Mouse (Mus musculus) embryonic facial prominence, embryonic 11.5 days (tissue): ENCODE measurements around the gene 2510002D24Rik. TPM values are rescaled to one million over a fixed set of nuclear protein-coding genes. Genes with fewer than 3 reads are reported as not detected.

Experiments
- ATAC-seq: fragments of 200-750 bp; cut with Nextera tagmentation; replicated peaks from 2 replicates; pipeline ENCODE4 v1.8.0; 2017; ENCODE audit warnings: low read depth; ENCODE audit not compliant: insufficient number of reproducible peaks, low FRiP score, low TSS enrichment
- DNase-seq: peaks from one replicate; pipeline ENCODE4 v3.0.0-alpha.2; 2015; ENCODE audit warnings: low spot score
- H3K27ac ChIP-seq: fragments of 300-500 bp; sonication (generic); replicated peaks from 2 replicates; pipeline ENCODE4 v1.5.1; 2014; ENCODE audit warnings: mild to moderate bottlenecking, low read depth, low read length, control low read depth
- H3K27me3 ChIP-seq: fragments of 300-500 bp; sonication (generic); 2 replicates; pipeline ENCODE4 v1.6.1; 2014; ENCODE audit warnings: mild to moderate bottlenecking, low read length, moderate library complexity, mixed read lengths; ENCODE audit not compliant: control insufficient read depth, insufficient read depth
- H3K36me3 ChIP-seq: fragments of 300-500 bp; sonication (generic); replicated peaks from 2 replicates; pipeline ENCODE4 v1.6.1; 2014; ENCODE audit warnings: low read depth, mild to moderate bottlenecking, low read length, moderate library complexity, mixed read lengths; ENCODE audit not compliant: control insufficient read depth, insufficient read depth
- H3K4me1 ChIP-seq: fragments of 300-500 bp; sonication (generic); 2 replicates; pipeline ENCODE4 v1.6.1; 2014; ENCODE audit warnings: low read length, mixed read lengths; ENCODE audit not compliant: control insufficient read depth, insufficient read depth
- H3K4me2 ChIP-seq: fragments of 300-500 bp; sonication (generic); 2 replicates; pipeline ENCODE4 v1.6.1; 2014; ENCODE audit warnings: low read depth, mild to moderate bottlenecking, control low read depth, low read length, moderate library complexity
- H3K4me3 ChIP-seq: fragments of 300-500 bp; sonication (generic); 2 replicates; pipeline ENCODE4 v1.5.1; 2014; ENCODE audit warnings: low read depth, low read length, control low read depth
- H3K9ac ChIP-seq: fragments of 300-500 bp; sonication (generic); replicated peaks from 2 replicates; pipeline ENCODE4 v1.6.1; 2014; ENCODE audit warnings: mild to moderate bottlenecking, control low read depth, low read length
- H3K9me3 ChIP-seq: fragments of 300-500 bp; sonication (generic); replicated peaks from 2 replicates; pipeline ENCODE4 v1.6.1; 2016; ENCODE audit warnings: mild to moderate bottlenecking, low read length, inconsistent platforms, mixed read lengths; ENCODE audit not compliant: control insufficient read depth
- WGBS: fragments of 180-500 bp; shearing (Covaris S2); extraction: QIAGEN DNeasy Blood & Tissue Kit; methylation state at CpG from one replicate; pipeline ENCODE4 v1.1.7; 2014; 5-methylcytosine and 5-hydroxymethylcytosine counted together
- polyA plus RNA-seq: library from polyadenylated mRNA; unstranded; fragments of >200 nt; fragmentation: Nextera tagmentation; extraction: Ambion mirVana; gene quantifications from 2 replicates; pipeline ENCODE4 v1.2.1, GENCODE M21; 2014

2510002D24Rik gene
- 16.4 and 19.5 TPM in 2 replicates for polyA plus RNA-seq

GRCm38 (mm10) chr16:18836468-18837208, at the start of gene 2510002D24Rik, which contains the start of gene Gm28539:
Gene 2510002D24Rik (plus strand): TSS chr16:18836578.
Gene Gm28539 (plus strand): TSS chr16:18836584.
- no peaks in the 10 kb centered on the region for H3K27me3 ChIP-seq
- ATAC-seq (peak; percentile 99), DNase-seq (peak; percentile 94)
- WGBS: under 1% methylated on average over 46 of the region's 46 CpGs
- no peaks in the 10 kb centered on the region; the same call in 1 of the 2 replicates for H3K36me3 ChIP-seq
- peak within 1 kb of the TSS; percentile 91 for H3K9ac ChIP-seq
- peak within 1 kb of the TSS; percentile 61 for H3K4me2 ChIP-seq
- peak within 1 kb of the TSS; percentile 88 for H3K4me3 ChIP-seq
- no peaks in the 10 kb centered on the region for H3K9me3 ChIP-seq
- H3K27ac ChIP-seq: no peak within 1 kb of the TSS; the same call in 1 of the 2 replicates
- no peaks in the 10 kb centered on the region for H3K4me1 ChIP-seq

DNA sequence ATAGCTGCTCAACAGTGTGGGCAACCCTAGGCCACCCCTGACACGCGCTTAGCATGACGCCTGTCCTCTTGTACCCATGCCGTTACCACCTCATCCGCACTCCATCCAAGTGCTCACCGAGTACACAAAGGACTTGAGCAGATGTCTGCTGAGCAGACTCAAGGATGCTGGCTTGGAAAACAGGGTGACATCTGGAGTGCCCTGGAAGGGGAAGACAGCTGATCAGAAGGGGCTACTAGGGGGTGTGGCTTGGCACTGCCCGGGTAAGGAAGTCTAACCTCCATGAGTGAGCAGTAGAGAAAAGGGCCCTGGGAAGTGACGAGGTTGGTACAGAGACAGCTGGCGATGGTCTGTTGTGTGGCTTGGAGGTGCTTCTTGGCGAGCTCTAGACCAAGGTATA, 49.7 kb upstream of the 2510002D24Rik start:
- WGBS: 94% methylated on average over 10 of the region's 10 CpGs
- H3K36me3 ChIP-seq: peaks cover 4% of the 10 kb centered on the region
- no peak overlapping the region for H3K4me3 ChIP-seq
- H3K27me3 ChIP-seq: no peaks in the 10 kb centered on the region
- no peak overlapping the region for H3K4me2 ChIP-seq
- no peak for DNase-seq
- H3K4me1 ChIP-seq: no peaks in the 10 kb centered on the region
- no peak; the same call in 1 of the 2 replicates for ATAC-seq
- H3K9me3 ChIP-seq: no peaks in the 10 kb centered on the region
- H3K9ac ChIP-seq: no peak overlapping the region
- no peak overlapping the region for H3K27ac ChIP-seq

DNA sequence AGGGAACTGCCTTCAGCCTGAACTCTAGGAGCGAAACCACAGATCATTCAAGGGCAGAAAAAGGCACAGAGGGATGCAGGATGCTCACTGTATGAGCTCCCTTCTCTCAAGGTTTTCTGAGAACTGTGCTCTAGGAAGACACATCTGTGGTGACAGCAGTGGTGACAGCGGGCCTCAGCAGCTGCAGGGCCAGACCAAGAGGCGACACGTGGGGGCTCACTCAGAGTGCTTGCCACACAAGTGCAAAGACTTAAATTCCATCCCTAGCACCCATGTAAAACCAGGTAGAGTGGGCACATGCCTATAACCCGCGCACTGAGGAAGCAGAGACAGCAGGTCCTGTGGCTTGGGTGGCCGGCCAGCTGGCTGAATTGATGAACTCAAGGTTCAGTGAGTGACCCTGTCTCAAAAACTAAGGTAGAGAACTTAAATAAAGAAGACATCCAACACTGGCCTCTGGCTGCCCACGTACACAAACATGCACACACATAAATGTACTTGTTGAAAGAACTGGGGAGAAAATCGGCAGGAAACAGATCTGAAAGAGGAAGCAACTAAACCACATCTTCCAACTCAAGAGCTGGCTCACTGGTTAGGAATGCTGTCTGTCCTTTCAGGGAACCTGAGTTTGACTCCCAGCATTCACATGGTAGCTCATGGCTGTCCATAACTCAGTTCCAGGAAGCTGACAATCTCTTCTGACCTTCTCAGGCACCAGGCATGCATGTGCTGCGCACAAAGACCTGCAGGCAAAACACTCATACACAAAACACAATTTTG, 47.6 kb upstream of the 2510002D24Rik start:
- H3K9me3 ChIP-seq: no peaks in the 10 kb centered on the region
- no peak overlapping the region for H3K27ac ChIP-seq
- WGBS: 89% methylated on average over 10 of the region's 10 CpGs
- no peak for ATAC-seq
- no peak overlapping the region for H3K9ac ChIP-seq
- H3K27me3 ChIP-seq: no peaks in the 10 kb centered on the region
- H3K4me3 ChIP-seq: no peak overlapping the region
- peaks cover 10% of the 10 kb centered on the region for H3K36me3 ChIP-seq
- H3K4me1 ChIP-seq: no peaks in the 10 kb centered on the region
- no peak for DNase-seq
- H3K4me2 ChIP-seq: no peak overlapping the region

- H3K9ac ChIP-seq: no peak overlapping the region
- no peak for ATAC-seq
- H3K4me3 ChIP-seq: no peak overlapping the region
- H3K4me1 ChIP-seq: no peaks in the 10 kb centered on the region
- WGBS: 90% methylated on average over 11 of the region's 11 CpGs
- H3K27ac ChIP-seq: no peak overlapping the region
- H3K27me3 ChIP-seq: no peaks in the 10 kb centered on the region
- no peak overlapping the region for H3K4me2 ChIP-seq
- DNase-seq: no peak
- H3K9me3 ChIP-seq: no peaks in the 10 kb centered on the region
- H3K36me3 ChIP-seq: peaks cover 13% of the 10 kb centered on the region
Measured at GRCm38 (mm10) chr16:18795223-18795899, 41.0 kb upstream of the 2510002D24Rik start.

GRCm38 (mm10) chr16:18796645-18797044, 39.7 kb upstream of the 2510002D24Rik start:
- H3K27me3 ChIP-seq: no peaks in the 10 kb centered on the region
- DNase-seq (no peak), ATAC-seq (no peak)
- H3K36me3 ChIP-seq: peaks cover 10% of the 10 kb centered on the region
- H3K9ac ChIP-seq: no peak overlapping the region
- H3K27ac ChIP-seq: no peak overlapping the region
- 89% methylated on average over 7 of the region's 7 CpGs for WGBS
- H3K4me2 ChIP-seq: no peak overlapping the region
- no peak overlapping the region for H3K4me3 ChIP-seq
- H3K4me1 ChIP-seq: no peaks in the 10 kb centered on the region
- H3K9me3 ChIP-seq: no peaks in the 10 kb centered on the region

GRCm38 (mm10) chr16:18798151-18798550, 38.2 kb upstream of the 2510002D24Rik start:
- Histone ChIP-seq H3K27me3 (no peaks in the 10 kb centered on the region), H3K4me1 (no peaks in the 10 kb centered on the region), H3K4me3 (no peak overlapping the region), H3K27ac (no peak overlapping the region), H3K4me2 (no peak overlapping the region), H3K36me3 (peaks cover 7% of the 10 kb centered on the region), H3K9ac (no peak overlapping the region), H3K9me3 (no peaks in the 10 kb centered on the region)
- no peak for ATAC-seq
- DNase-seq: no peak
- WGBS: 88% methylated on average over 5 of the region's 5 CpGs

- ATAC-seq: peak; percentile 63
- no peak overlapping the region for H3K4me2 ChIP-seq
- no peak overlapping the region for H3K4me3 ChIP-seq
- no peak overlapping the region for H3K27ac ChIP-seq
- peak; percentile 43 for DNase-seq
- H3K9me3 ChIP-seq: no peaks in the 10 kb centered on the region
- no peaks in the 10 kb centered on the region for H3K27me3 ChIP-seq
- no peak overlapping the region for H3K9ac ChIP-seq
- peaks cover 4% of the 10 kb centered on the region for H3K36me3 ChIP-seq
- 77% methylated on average over 2 of the region's 2 CpGs for WGBS
- H3K4me1 ChIP-seq: no peaks in the 10 kb centered on the region
Measured at GRCm38 (mm10) chr16:18798841-18799240, 37.5 kb upstream of the 2510002D24Rik start.
